Mouse (Mus musculus) megakaryocyte, embryonic 14.5 days (primary cell): ENCODE results near the gene Plcxd1. TPM values are rescaled to one million over a fixed set of nuclear protein-coding genes. Genes with fewer than 3 reads are reported as not detected.
"Not testable (repeated sequence)": the region's sequence is repeated elsewhere in the genome, so short reads cannot be mapped to it uniquely, and the experiment has no call there.

Source experiments
- H3K27me3 ChIP-seq: replicated peaks from 2 replicates; pipeline ENCODE3; 2012; ENCODE audit warnings: inconsistent platforms
- H3K36me3 ChIP-seq: replicated peaks from 2 replicates; pipeline ENCODE3; 2012; ENCODE audit warnings: low read length, inconsistent platforms, mixed read lengths
- H3K4me1 ChIP-seq: 2 replicates; pipeline ENCODE4 v1.6.1; 2012; ENCODE audit warnings: inconsistent platforms
- H3K4me3 ChIP-seq: replicated peaks from 2 replicates; pipeline ENCODE3; 2012; ENCODE audit warnings: moderate library complexity, mild to moderate bottlenecking, inconsistent platforms
- H3K9me3 ChIP-seq: 2 replicates; pipeline ENCODE4 v1.6.1; 2012; ENCODE audit warnings: inconsistent platforms
- FLI1 ChIP-seq: IDR thresholded peaks from 2 replicates; pipeline ENCODE4 v1.6.1; 2012; ENCODE audit warnings: low read length, inconsistent platforms, mixed read lengths
- GATA1 ChIP-seq: IDR thresholded peaks from 3 replicates; pipeline ENCODE4 v1.6.1; 2012; ENCODE audit warnings: mixed read lengths, low read length, inconsistent platforms, borderline replicate concordance
- polyA plus RNA-seq: library from polyadenylated mRNA; stranded (reverse); fragments of >175 nt; gene quantifications from 2 replicates; pipeline ENCODE4 v1.2.3, GENCODE M21; 2012; ENCODE audit warnings: low replicate concordance; ENCODE audit not compliant: insufficient read depth

The Plcxd1 gene
- polyA plus RNA-seq, 1 experiment = 0.10 TPM

DNA sequence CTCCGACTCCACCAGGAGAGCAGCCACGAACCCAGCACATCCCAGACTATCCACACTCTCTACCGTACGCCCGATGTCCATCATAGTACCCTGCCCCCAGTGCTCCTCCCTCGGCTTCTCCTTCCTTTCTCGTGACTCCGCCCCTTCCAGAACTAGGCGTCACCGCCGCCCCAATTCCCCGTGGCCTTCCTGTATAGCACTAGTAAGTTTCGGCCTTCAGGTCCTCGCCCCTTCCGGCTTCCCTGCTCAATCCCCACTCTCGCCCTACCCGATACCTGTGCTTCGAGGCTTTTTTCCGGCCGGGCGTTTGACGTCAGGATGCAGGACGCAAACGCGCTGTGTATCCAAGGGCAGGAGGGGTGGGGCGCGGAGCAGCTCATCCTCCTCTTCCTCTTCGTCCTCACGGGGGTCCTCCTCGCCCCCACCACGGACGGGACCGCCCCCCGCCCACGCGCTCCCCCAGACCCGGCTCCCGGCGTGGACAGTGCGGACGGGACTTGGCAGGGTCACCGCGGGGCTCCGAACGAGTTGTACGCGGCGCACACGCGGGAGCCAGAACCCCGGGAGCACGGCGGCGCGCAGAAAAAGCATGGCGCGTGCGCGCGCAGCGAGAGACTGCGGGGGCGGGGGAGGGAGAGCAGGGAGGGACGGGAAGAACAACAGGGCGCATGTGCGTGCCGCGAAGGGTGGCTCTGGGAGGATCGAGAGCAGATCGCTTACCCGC is 8.0 kb downstream of the Plcxd1 start, which contains the start of gene Gtpbp6:
Gene Gtpbp6 (minus strand): TSS at position 617 of the 724 bp plus-strand sequence.
- H3K4me1 ChIP-seq = peaks cover 45% of the 10 kb centered on the region
- peaks cover 52% of the 10 kb centered on the region for H3K36me3 ChIP-seq
- H3K9me3 ChIP-seq = no peaks in the 10 kb centered on the region
- H3K4me3 ChIP-seq = peak within 1 kb of the TSS; percentile 100
- H3K27me3 ChIP-seq = no peaks in the 10 kb centered on the region
- TF ChIP-seq FLI1 (no peak), GATA1 (no peak)

DNA sequence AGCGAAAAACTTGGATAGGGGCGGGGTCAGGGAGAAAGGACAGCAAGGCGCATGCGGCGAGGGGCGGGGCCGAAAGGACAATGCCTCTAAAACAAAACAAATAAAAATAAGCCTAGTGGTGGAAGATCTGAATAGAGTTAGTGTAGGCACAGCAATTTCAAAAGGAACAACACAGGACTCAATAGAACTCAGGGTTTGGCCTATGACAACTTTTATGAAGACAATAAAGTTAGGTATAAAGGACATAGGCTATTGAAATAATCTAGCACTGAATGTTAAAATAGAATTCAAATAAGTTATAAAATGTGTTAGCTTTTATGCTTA is 8.5 kb downstream of the Plcxd1 start:
- TF ChIP-seq GATA1 = no peak
- no peak for TF ChIP-seq FLI1
- no peaks in the 10 kb centered on the region for H3K27me3 ChIP-seq
- H3K4me3 ChIP-seq = peak overlapping the region; percentile 100
- peaks cover 45% of the 10 kb centered on the region for H3K4me1 ChIP-seq
- H3K9me3 ChIP-seq = no peaks in the 10 kb centered on the region
- H3K36me3 ChIP-seq = peaks cover 52% of the 10 kb centered on the region

DNA sequence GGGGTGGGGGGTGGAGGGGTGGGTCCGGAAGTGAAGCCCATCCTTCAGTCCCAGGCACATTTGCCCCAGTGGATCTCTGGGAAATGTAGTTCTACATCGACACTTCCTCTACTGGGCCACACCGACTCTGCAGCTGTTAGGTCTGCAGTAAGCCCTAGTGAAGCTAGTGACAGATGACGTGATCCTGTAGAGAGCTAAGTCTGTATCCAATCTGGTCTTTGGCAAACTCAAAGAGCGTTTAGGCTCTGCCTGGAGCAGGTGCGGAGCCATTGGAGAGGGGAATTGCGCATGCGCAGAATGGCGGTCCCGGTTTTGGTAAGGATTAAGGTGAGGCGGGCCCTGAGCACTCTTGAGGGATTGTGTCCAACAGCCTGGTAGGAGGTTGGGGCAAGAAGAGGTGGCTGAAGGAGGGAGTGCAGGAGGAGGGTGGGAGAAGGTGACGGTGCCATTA is 10.2 kb downstream of the Plcxd1 start, which contains the start of gene Zfp605:
Gene Zfp605 (plus strand): TSS at position 102 of the 451 bp plus-strand sequence.
- no peaks in the 10 kb centered on the region for H3K9me3 ChIP-seq
- peaks cover 49% of the 10 kb centered on the region for H3K36me3 ChIP-seq
- peak within 1 kb of the TSS; percentile 94 for H3K4me3 ChIP-seq
- no peaks in the 10 kb centered on the region for H3K27me3 ChIP-seq
- peaks cover 36% of the 10 kb centered on the region for H3K4me1 ChIP-seq
- no peak for TF ChIP-seq GATA1
- no peak for TF ChIP-seq FLI1

DNA sequence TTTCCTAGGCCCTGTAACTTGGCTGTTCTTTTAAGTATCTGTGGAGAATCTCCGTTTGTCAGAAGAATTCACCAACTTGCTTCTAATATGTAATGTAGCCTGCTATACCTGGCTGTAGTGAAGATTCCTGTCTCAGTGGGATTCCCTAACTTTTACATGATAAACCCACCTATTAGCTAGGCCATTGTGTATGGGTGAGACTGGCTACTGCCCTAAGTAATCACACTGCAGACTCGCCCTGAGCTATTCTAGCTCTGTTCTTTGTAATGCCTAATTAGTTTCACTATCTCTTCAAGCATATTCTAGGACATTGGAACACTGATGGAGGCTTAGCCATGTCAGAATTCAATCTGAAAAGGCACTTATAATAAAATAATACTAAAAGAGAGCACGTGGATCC is 22.6 kb downstream of the Plcxd1 start:
- not testable (repeated sequence) for H3K27me3 ChIP-seq, H3K4me1 ChIP-seq, H3K4me3 ChIP-seq, H3K9me3 ChIP-seq
- H3K36me3 ChIP-seq = peaks cover 66% of the 10 kb centered on the region

DNA sequence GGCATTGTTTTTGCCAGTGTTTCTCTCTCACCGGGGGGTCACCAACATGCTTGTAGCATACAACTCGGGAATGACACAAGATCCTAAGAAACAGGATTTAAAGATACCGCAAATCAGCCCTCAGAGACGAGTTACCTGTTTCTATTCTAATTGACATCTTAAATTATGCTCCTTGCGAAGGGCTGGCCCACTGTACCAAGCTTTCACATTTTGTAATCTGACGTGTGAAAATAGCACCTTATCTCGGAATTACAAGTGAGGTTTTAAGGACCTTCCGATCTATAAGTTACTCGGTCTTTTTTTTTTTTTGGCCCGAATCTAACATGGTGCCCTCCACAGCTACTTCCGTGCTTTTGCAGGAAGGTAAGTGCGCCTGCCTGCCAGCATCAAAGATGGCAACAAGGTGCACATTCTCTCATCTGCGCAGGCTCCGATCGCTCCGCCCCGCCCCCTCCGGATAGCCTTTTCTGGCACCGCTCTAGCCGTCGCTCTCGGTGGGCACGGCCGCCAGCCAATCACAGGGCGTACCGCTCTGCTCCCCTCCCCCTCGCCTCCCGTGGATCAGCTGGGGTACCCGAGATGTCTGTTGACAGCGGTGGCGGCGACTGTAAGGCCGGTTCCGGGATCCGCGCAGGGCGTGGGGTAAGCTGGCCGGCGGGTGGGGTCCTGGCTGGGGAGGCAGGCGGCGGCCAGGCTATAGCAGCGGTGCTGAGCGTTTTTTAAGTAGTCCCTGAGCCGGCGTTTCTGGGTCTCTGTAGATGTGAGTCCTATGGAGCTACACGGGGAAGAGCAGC is 35.7 kb downstream of the Plcxd1 start, which contains the start of gene Chfr:
Gene Chfr (plus strand): TSS at position 550 of the 794 bp plus-strand sequence.
- Histone ChIP-seq H3K4me1 (peaks cover 29% of the 10 kb centered on the region), H3K9me3 (peaks cover 29% of the 10 kb centered on the region), H3K36me3 (peaks cover 32% of the 10 kb centered on the region), H3K27me3 (no peaks in the 10 kb centered on the region), H3K4me3 (peak within 1 kb of the TSS; percentile 95)
- no peak for TF ChIP-seq FLI1
- no peak for TF ChIP-seq GATA1

DNA sequence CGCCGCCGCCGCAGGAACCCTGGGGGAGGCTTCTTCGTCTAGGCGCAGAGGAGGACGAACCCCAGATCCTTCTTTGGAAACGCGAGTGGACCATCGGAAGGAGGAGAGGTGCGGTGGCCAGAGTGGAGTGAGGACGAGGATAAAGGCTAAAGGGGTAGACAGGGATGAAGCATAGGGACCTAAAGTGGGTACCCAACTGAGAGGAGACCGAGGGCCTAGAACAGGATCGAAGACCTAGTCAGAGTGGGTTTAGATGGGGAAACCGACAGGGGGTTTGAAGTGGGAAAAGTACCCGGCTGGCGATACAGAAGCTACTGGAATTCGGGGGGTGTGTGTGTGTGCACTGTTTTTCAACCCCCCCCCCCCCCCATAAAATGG is 36.3 kb downstream of the Plcxd1 start:
- TF ChIP-seq FLI1 (no peak), GATA1 (no peak)
- Histone ChIP-seq H3K27me3 (no peaks in the 10 kb centered on the region), H3K9me3 (peaks cover 24% of the 10 kb centered on the region), H3K4me1 (peaks cover 29% of the 10 kb centered on the region), H3K4me3 (peak overlapping the region; percentile 95), H3K36me3 (peaks cover 36% of the 10 kb centered on the region)

DNA sequence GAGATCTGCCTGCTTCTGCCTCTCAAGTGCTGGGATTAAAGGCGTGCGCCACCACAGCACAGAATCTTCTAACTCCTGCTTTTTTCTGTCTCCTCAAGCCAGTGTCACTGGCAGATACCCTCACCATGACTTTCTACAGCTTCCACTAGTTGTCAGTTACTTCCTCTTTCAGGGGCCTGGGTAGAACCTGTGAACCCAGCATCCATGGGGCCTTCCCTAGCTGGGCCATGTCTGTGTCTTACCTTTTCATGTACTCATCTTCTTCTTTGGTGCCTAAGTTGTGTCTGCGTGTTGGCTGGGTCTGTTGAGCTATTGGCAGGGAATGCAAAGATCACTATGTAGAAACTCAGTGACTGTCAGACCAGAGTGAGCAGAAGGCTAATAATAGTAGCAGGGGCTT is 38.0 kb downstream of the Plcxd1 start:
- peaks cover 37% of the 10 kb centered on the region for H3K4me1 ChIP-seq
- TF ChIP-seq GATA1 = no peak
- no peak for TF ChIP-seq FLI1
- no peaks in the 10 kb centered on the region for H3K27me3 ChIP-seq
- peaks cover 17% of the 10 kb centered on the region for H3K9me3 ChIP-seq
- H3K36me3 ChIP-seq = peaks cover 50% of the 10 kb centered on the region
- H3K4me3 ChIP-seq = no peak overlapping the region

DNA sequence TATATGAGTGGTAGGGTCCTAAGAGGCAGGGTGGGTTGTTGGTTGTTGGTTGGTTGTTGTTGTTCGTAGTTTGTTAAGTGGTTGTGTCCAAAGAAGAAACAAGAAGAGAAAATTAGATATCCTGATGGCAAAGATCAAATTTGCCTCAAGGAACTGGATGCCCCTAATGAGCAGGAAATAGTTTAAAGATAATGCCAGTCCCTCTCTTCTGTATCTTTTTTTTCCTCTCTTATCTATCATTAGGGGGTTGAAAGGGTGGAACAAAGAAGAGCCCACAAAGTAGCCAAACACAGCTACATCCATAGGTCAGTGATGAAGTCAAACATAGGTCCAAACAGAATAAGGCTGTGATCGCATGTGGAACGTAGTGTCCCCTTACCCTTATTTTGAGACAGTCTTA is 39.6 kb downstream of the Plcxd1 start:
- peaks cover 64% of the 10 kb centered on the region for H3K36me3 ChIP-seq
- H3K27me3 ChIP-seq = no peaks in the 10 kb centered on the region
- H3K9me3 ChIP-seq = peaks cover 5% of the 10 kb centered on the region; the same call in 1 of the 2 replicates
- H3K4me1 ChIP-seq = peaks cover 44% of the 10 kb centered on the region
- TF ChIP-seq GATA1 (no peak), FLI1 (no peak)
- peak overlapping the region; percentile 38 for H3K4me3 ChIP-seq

DNA sequence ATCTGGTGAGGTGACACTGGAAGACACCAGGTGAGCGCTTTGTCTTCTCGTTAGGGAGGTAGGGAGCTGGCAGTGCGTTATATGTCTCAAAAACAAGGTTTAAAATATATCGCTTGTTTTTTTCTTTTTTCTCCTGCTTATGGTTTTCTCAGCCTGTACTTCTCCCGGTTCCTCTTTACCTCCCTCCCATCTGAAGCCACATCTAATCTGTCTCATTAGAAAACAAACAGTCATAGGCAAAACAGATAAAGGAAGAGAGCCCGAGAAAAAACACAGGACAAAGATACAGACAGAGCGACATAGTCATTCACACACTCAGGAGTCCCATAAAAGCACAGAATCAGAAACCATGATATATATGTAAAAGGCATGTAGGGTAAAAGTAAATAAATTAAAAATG is 40.7 kb downstream of the Plcxd1 start:
- Histone ChIP-seq H3K4me3 (no peak overlapping the region), H3K27me3 (no peaks in the 10 kb centered on the region), H3K36me3 (peaks cover 73% of the 10 kb centered on the region), H3K9me3 (no peaks in the 10 kb centered on the region), H3K4me1 (peaks cover 44% of the 10 kb centered on the region)
- TF ChIP-seq GATA1 (no peak), FLI1 (no peak)

DNA sequence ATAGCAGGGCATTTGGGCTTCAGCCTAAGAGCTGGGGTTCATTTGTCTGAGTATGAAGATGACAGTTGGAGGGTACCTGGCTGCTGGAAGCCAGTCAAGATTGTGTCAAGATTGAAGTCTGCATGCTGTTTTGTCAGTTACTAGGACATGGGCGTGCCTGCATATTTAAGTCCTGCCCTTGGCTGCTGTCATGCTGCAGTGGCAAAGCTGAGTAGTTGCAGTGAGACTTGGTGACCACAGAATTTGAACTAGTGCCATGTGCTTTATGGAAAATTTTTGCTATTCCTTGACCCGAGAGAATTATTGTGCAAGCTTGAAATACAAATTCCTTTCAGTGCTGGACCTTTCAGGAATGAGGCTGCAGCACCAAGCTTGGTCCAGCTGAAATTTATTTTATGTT is 42.5 kb downstream of the Plcxd1 start:
- Histone ChIP-seq H3K36me3 (peaks cover 92% of the 10 kb centered on the region), H3K4me3 (no peak overlapping the region), H3K27me3 (no peaks in the 10 kb centered on the region), H3K9me3 (no peaks in the 10 kb centered on the region), H3K4me1 (peaks cover 39% of the 10 kb centered on the region)
- TF ChIP-seq FLI1 (no peak), GATA1 (no peak)
